Mouse (Mus musculus): ENCODE measurements at regions not wholly inside any gene's neighbourhood (a gene's known extent, or its start where the extent isn't known, plus 50 kb on each side); places are given as distances from the start of the nearest gene placed in this dataset.

- Histone ChIP-seq H3K36me3 (replicated peaks in 1 of 2; ENCODE audit: control insufficient read depth in 1 of 2, insufficient read depth in 1 of 2, low read length in 1 of 2) (no peaks in the 10 kb centered on the region), H3K4me2 (ENCODE audit: insufficient read depth, low read depth, poor library complexity, severe bottlenecking) (no peak overlapping the region), H3K27ac (ENCODE audit: insufficient read depth, low read depth) (no peak overlapping the region), H3K79me2 (replicated peaks; ENCODE audit: control insufficient read depth, extremely low read depth, insufficient read depth, poor library complexity, severe bottlenecking) (no peaks in the 10 kb centered on the region), H3K4me3 (replicated peaks in 1 of 3; ENCODE audit: low read depth in 2 of 3, low read length in 2 of 3, poor library complexity in 1 of 3) (no peak overlapping the region), H3K27me3 (replicated peaks) (no peaks in the 10 kb centered on the region), H3K9ac (ENCODE audit: insufficient read depth, low read depth) (no peak overlapping the region), H3K9me3 (replicated peaks; ENCODE audit: low read length) (no peaks in the 10 kb centered on the region), H3K4me1 (ENCODE audit: control insufficient read depth in 1 of 2, insufficient read depth in 2 of 2) (no peaks in the 10 kb centered on the region)
- TF ChIP-seq POLR2A (IDR thresholded peaks at IDR 0.05; ENCODE audit: low read depth, low read length) (no peak), ZKSCAN1 (IDR thresholded peaks at IDR 0.05; ENCODE audit: borderline replicate concordance, low read depth, low read length) (no peak), MYC (IDR thresholded peaks at IDR 0.05; ENCODE audit: low read depth, low read length) (no peak), ZNF384 (IDR thresholded peaks at IDR 0.05; ENCODE audit: low read depth, low read length) (no peak), BHLHE40 (IDR thresholded peaks at IDR 0.05; ENCODE audit: low read depth, low read length) (no peak), ELF1 (IDR thresholded peaks at IDR 0.05; ENCODE audit: low read depth, low read length) (no peak), CHD2 (IDR thresholded peaks at IDR 0.05; ENCODE audit: low read length) (no peak), TBP (conservative IDR thresholded peaks at IDR 0.05; ENCODE audit: low read depth, low read length) (no peak), EP300 (IDR thresholded peaks at IDR 0.05; ENCODE audit: low read length) (no peak), SMC3 (IDR thresholded peaks at IDR 0.05; ENCODE audit: low read depth, low read length) (no peak), NELFE (IDR thresholded peaks at IDR 0.05; ENCODE audit: low read depth, low read length) (no peak)
- dilution Hi-C loops (cut with MboI; ENCODE audit: extremely low pct_ligation_motif_present, extremely low pct_unique_long_range_greater_than_20kb, low sequenced_read_pairs): no loop called here
- in situ Hi-C loops (cut with MboI; ENCODE audit: low pct_ligation_motif_present, low pct_unique_long_range_greater_than_20kb, low sequenced_read_pairs): no loop called here
- DNase-seq (ENCODE audit: extremely low read depth): no peak
Measured at GRCm38 (mm10) chr15:8865089-8865933, 102.4 kb upstream of the Ranbp3l start.

- H3K9ac ChIP-seq (ENCODE audit: insufficient read depth, low read depth): no peak overlapping the region
- H3K27ac ChIP-seq (ENCODE audit: insufficient read depth, low read depth): no peak overlapping the region
- in situ Hi-C loops (cut with MboI; ENCODE audit: low pct_ligation_motif_present, low pct_unique_long_range_greater_than_20kb, low sequenced_read_pairs) (no loop called here), dilution Hi-C loops (cut with MboI; ENCODE audit: extremely low pct_ligation_motif_present, extremely low pct_unique_long_range_greater_than_20kb, low sequenced_read_pairs) (no loop called here)
- H3K4me2 ChIP-seq (ENCODE audit: insufficient read depth, low read depth, poor library complexity, severe bottlenecking): no peak overlapping the region
- no peaks in the 10 kb centered on the region for H3K4me1 ChIP-seq (ENCODE audit: control insufficient read depth in 1 of 2, insufficient read depth in 2 of 2)
- no peaks in the 10 kb centered on the region for H3K79me2 ChIP-seq (replicated peaks; ENCODE audit: control insufficient read depth, extremely low read depth, insufficient read depth, poor library complexity, severe bottlenecking)
- no peak for TF ChIP-seq SIN3A (IDR thresholded peaks at IDR 0.05; ENCODE audit: low read length)
- no peak for TF ChIP-seq MAZ (IDR thresholded peaks at IDR 0.05; ENCODE audit: low read depth, low read length)
- no peak for TF ChIP-seq SMC3 (IDR thresholded peaks at IDR 0.05; ENCODE audit: low read depth, low read length)
- no peak for TF ChIP-seq CHD2 (IDR thresholded peaks at IDR 0.05; ENCODE audit: low read length)
- no peak for TF ChIP-seq TCF12 (IDR thresholded peaks at IDR 0.05; ENCODE audit: low read depth, low read length)
- no peak for TF ChIP-seq POLR2AphosphoS2 (IDR thresholded peaks at IDR 0.05; ENCODE audit: low read depth, low read length)
- TF ChIP-seq MAFK (IDR thresholded peaks at IDR 0.05; ENCODE audit: insufficient replicate concordance, low read length): no peak
- no peak for TF ChIP-seq MYC (IDR thresholded peaks at IDR 0.05; ENCODE audit: low read depth, low read length)
- TF ChIP-seq ZKSCAN1 (IDR thresholded peaks at IDR 0.05; ENCODE audit: borderline replicate concordance, low read depth, low read length): no peak
- DNase-seq (ENCODE audit: extremely low read depth): no peak
- no peaks in the 10 kb centered on the region for H3K36me3 ChIP-seq (replicated peaks in 1 of 2; ENCODE audit: control insufficient read depth in 1 of 2, insufficient read depth in 1 of 2, low read length in 1 of 2)
- H3K4me3 ChIP-seq (replicated peaks in 1 of 3; ENCODE audit: low read depth in 2 of 3, low read length in 2 of 3, poor library complexity in 1 of 3): no peak overlapping the region
- H3K27me3 ChIP-seq (replicated peaks): no peaks in the 10 kb centered on the region
- peaks cover 3% of the 10 kb centered on the region for H3K9me3 ChIP-seq (replicated peaks; ENCODE audit: low read length)
Measured at GRCm38 (mm10) chr15:8856419-8857084, 111.2 kb upstream of the Ranbp3l start.
